Mouse (Mus musculus) forebrain, embryonic 14.5 days (tissue): ENCODE data around the gene A530064D06Rik. TPM values are rescaled to one million over a fixed set of nuclear protein-coding genes. Genes with fewer than 3 reads are reported as not detected.

Experiments used
- ATAC-seq: fragments of 200-750 bp; cut with Nextera tagmentation; 2 replicates; pipeline ENCODE4 v1.8.0; 2017; ENCODE audit warnings: mild to moderate bottlenecking, moderate library complexity
- DNase-seq: peaks from one replicate; pipeline ENCODE4 v3.0.0-alpha.2; 2015; ENCODE audit warnings: low spot score
- H3K27ac ChIP-seq: fragments of 300-500 bp; sonication (generic); 2 replicates; pipeline ENCODE4 v1.5.1; 2014; ENCODE audit warnings: low read depth, mild to moderate bottlenecking, control low read depth, low read length, moderate library complexity
- H3K27me3 ChIP-seq: fragments of 300-500 bp; sonication (generic); replicated peaks from 2 replicates; pipeline ENCODE4 v1.6.1; 2014; ENCODE audit warnings: low read length, control low read depth, mixed read lengths; ENCODE audit not compliant: control insufficient read depth, insufficient read depth
- H3K36me3 ChIP-seq: fragments of 300-500 bp; sonication (generic); 2 replicates; pipeline ENCODE4 v1.6.1; 2014; ENCODE audit warnings: low read length, control low read depth; ENCODE audit not compliant: control insufficient read depth, insufficient read depth
- H3K4me1 ChIP-seq: fragments of 300-500 bp; sonication (generic); 2 replicates; pipeline ENCODE4 v1.6.1; 2014; ENCODE audit warnings: antibody characterized with exemption, low read length, control low read depth; ENCODE audit not compliant: control insufficient read depth, insufficient read depth
- H3K4me2 ChIP-seq: fragments of 300-500 bp; sonication (generic); 2 replicates; pipeline ENCODE4 v1.6.1; 2014; ENCODE audit warnings: mild to moderate bottlenecking, control low read depth, low read length
- H3K4me3 ChIP-seq: fragments of 300-500 bp; sonication (generic); 2 replicates; pipeline ENCODE4 v1.5.1; 2014; ENCODE audit warnings: low read depth, low read length, control low read depth
- H3K9ac ChIP-seq: fragments of 300-500 bp; sonication (generic); 2 replicates; pipeline ENCODE4 v1.6.1; 2014; ENCODE audit warnings: mild to moderate bottlenecking, low read length, control low read depth, moderate library complexity
- H3K9me3 ChIP-seq: fragments of 300-500 bp; sonication (generic); replicated peaks from 2 replicates; pipeline ENCODE4 v1.6.1; 2016; ENCODE audit warnings: low read length, control low read depth, mixed read lengths; ENCODE audit not compliant: control insufficient read depth
- WGBS: fragments of 180-500 bp; shearing (Covaris S2); extraction: QIAGEN DNeasy Blood & Tissue Kit; methylation state at CpG from one replicate; pipeline ENCODE4 v1.1.7; 2014; 5-methylcytosine and 5-hydroxymethylcytosine counted together
- polyA plus RNA-seq: library from polyadenylated mRNA; unstranded; fragments of >200 nt; fragmentation: Nextera tagmentation; extraction: Ambion mirVana; gene quantifications from 2 replicates; pipeline ENCODE4 v1.2.1, GENCODE M21; 2014

Gene A530064D06Rik
- polyA plus RNA-seq, 1 experiment from 2014 or later: not detected

DNA sequence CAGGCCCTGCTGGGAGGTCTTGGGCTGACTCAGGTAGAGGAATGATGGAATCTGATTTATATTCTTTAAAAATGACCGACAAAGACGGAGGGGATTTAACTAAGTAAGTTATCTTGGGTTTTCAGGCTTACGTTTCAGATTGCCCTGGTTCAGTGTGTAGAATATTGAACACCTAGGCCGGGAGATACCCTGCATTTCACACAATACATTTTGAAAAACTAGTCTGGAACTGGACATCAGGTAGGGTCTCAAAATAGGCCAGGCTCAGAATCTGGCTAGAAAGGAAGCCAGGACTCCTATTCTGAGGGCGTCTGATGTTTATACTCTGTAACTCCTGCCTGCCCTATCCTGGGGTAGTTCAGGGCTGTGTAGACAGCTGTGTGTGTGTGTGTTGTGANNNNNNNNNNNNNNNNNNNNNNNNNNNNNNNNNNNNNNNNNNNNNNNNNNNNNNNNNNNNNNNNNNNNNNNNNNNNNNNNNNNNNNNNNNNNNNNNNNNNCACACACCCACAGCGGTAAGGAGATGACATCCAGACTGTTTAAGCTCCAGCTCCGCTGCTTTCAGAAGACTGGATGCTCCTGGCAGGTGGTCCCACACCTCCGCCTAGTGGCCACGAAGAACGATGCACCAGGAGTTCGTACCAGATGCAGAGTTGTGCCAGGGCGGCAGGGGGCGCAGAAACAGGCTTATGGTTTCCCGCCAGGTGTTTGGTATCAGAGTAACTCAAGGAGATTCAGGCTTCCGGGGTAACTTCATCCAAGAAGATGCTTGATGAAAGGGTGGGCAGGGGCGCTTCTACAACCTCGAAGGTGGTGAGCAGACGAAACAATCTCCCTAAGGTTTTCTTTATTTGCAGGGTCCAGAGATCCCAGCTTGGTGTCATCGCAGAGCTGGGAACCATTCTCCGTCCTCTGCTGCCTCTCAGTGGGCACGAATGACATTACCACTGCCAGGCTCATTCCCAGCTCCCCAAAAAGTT, 66.3 kb downstream of the A530064D06Rik start:
- H3K4me1 ChIP-seq: peaks cover 22% of the 10 kb centered on the region
- peak overlapping the region; percentile 39; the same call in 1 of the 2 replicates for H3K4me2 ChIP-seq
- WGBS: 14% methylated on average over 21 of the region's 21 CpGs
- DNase-seq: peak; percentile 94
- H3K27ac ChIP-seq: no peak overlapping the region
- no peak overlapping the region for H3K9ac ChIP-seq
- no peaks in the 10 kb centered on the region for H3K9me3 ChIP-seq
- no peaks in the 10 kb centered on the region for H3K36me3 ChIP-seq
- H3K4me3 ChIP-seq: no peak overlapping the region
- H3K27me3 ChIP-seq: peaks cover 44% of the 10 kb centered on the region
- ATAC-seq: peak; percentile 86

DNA sequence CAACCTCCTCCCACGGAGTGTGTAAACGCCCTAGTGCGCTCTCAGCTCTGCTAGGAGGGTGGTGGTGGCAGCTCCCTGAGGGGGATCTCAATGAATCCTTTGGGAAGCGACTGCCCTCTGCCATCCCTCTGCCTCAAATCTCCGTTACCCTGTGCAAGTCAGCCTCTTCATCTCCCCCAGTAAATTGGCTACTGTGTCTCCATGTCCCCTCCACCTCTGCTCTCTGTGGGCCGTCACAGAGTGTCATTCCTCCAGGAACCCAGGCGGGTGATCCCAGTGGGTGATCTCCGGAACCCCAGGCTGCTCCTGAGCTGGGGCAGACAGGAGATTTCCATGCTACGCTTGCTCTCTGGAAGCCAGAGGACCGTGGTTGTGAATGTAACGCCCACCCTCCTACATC, 67.8 kb downstream of the A530064D06Rik start:
- H3K27me3 ChIP-seq: peaks cover 58% of the 10 kb centered on the region

More for the DNA sequence above, 67.8 kb downstream of the A530064D06Rik start:
- no peak for ATAC-seq
- Histone ChIP-seq H3K27ac (no peak overlapping the region), H3K9me3 (no peaks in the 10 kb centered on the region), H3K9ac (no peak overlapping the region), H3K4me1 (peaks cover 30% of the 10 kb centered on the region), H3K4me2 (no peak overlapping the region), H3K4me3 (no peak overlapping the region), H3K36me3 (no peaks in the 10 kb centered on the region)
- WGBS: 8% methylated on average over 11 of the region's 11 CpGs
- no peak for DNase-seq

Other genes starting within 250 kb of the A530064D06Rik start
- gene Foxp4, start 242.6 kb downstream of the A530064D06Rik start, polyA plus RNA-seq: 20.3 and 29.9 TPM in 2 replicates
- gene 1700122O11Rik, start 129.0 kb downstream of the A530064D06Rik start, polyA plus RNA-seq: not detected in 2 replicates
- gene 1700067P10Rik, start 78.0 kb downstream of the A530064D06Rik start, polyA plus RNA-seq: not detected in 2 replicates
- gene 9830107B12Rik, start 21.0 kb downstream of the A530064D06Rik start, polyA plus RNA-seq: not detected in 2 replicates
- gene Trem1, start 65.5 kb upstream of the A530064D06Rik start, polyA plus RNA-seq: not detected in 2 replicates
- gene Trem3, start 80.5 kb upstream of the A530064D06Rik start, polyA plus RNA-seq: not detected in 2 replicates
- 0.10 TPM in 1 of 2 replicates, not detected in the other for gene Treml4, start 97.0 kb upstream of the A530064D06Rik start, polyA plus RNA-seq
- gene Treml2, start 132.2 kb upstream of the A530064D06Rik start, polyA plus RNA-seq: not detected in 2 replicates
- gene B430306N03Rik, start 148.9 kb upstream of the A530064D06Rik start, polyA plus RNA-seq: 0.14 TPM in 1 of 2 replicates, not detected in the other
- gene Trem2, start 179.1 kb upstream of the A530064D06Rik start, polyA plus RNA-seq: 3.9 and 4.6 TPM in 2 replicates
- gene Treml1, start 192.6 kb upstream of the A530064D06Rik start, polyA plus RNA-seq: 0.22 and 0.42 TPM in 2 replicates
- gene Nfya, start 242.6 kb upstream of the A530064D06Rik start, polyA plus RNA-seq: 20.7 and 23.2 TPM in 2 replicates
- gene Oard1, start 242.7 kb upstream of the A530064D06Rik start, polyA plus RNA-seq: 59.2 and 73.6 TPM in 2 replicates